Mouse (Mus musculus) intestine, embryonic 16.5 days (tissue): ENCODE results near the gene Sp100. TPM values are rescaled to one million over a fixed set of nuclear protein-coding genes. Genes with fewer than 3 reads are reported as not detected.

Experiments used
- ATAC-seq: fragments of 200-750 bp; cut with Nextera tagmentation; 2 replicates; pipeline ENCODE4 v1.8.0; 2017; ENCODE audit warnings: moderate TSS enrichment, moderate library complexity
- H3K27ac ChIP-seq: fragments of 300-500 bp; sonication (generic); 2 replicates; pipeline ENCODE4 v1.5.1; 2014; ENCODE audit warnings: mild to moderate bottlenecking, low read length
- H3K27me3 ChIP-seq: fragments of 300-500 bp; sonication (generic); replicated peaks from 2 replicates; pipeline ENCODE4 v1.6.1; 2014; ENCODE audit warnings: low read length, control low read depth, mixed read lengths; ENCODE audit not compliant: control insufficient read depth, insufficient read depth
- H3K36me3 ChIP-seq: fragments of 300-500 bp; sonication (generic); 2 replicates; pipeline ENCODE4 v1.6.1; 2014; ENCODE audit warnings: low read length, control low read depth; ENCODE audit not compliant: control insufficient read depth, insufficient read depth
- H3K4me1 ChIP-seq: fragments of 300-500 bp; sonication (generic); 2 replicates; pipeline ENCODE4 v1.6.1; 2014; ENCODE audit warnings: low read length, control low read depth, mixed read lengths; ENCODE audit not compliant: control insufficient read depth, insufficient read depth
- H3K4me2 ChIP-seq: fragments of 300-500 bp; sonication (generic); 2 replicates; pipeline ENCODE4 v1.6.1; 2014; ENCODE audit warnings: low read depth, low read length, control low read depth
- H3K4me3 ChIP-seq: fragments of 300-500 bp; sonication (generic); 2 replicates; pipeline ENCODE4 v1.5.1; 2014; ENCODE audit warnings: mild to moderate bottlenecking, low read length
- H3K9ac ChIP-seq: fragments of 300-500 bp; sonication (generic); 2 replicates; pipeline ENCODE4 v1.6.1; 2014; ENCODE audit warnings: low read depth, low read length
- H3K9me3 ChIP-seq: fragments of 300-500 bp; sonication (generic); 2 replicates; pipeline ENCODE4 v1.6.1; 2016; ENCODE audit warnings: low read length, control low read depth; ENCODE audit not compliant: control insufficient read depth
- WGBS: fragments of 180-500 bp; shearing (Covaris S2); extraction: QIAGEN DNeasy Blood & Tissue Kit; methylation state at CpG from one replicate; pipeline ENCODE4 v1.1.7; 2014; 5-methylcytosine and 5-hydroxymethylcytosine counted together
- polyA plus RNA-seq: library from polyadenylated mRNA; unstranded; fragments of >200 nt; fragmentation: Nextera tagmentation; extraction: Ambion mirVana; gene quantifications from 2 replicates; pipeline ENCODE4 v1.2.1, GENCODE M21; 2015

Gene Sp100
- polyA plus RNA-seq, 1 experiment from 2014 or later = 3.7 TPM

GRCm38 (mm10) chr1:85716447-85717027 lies 66.7 kb downstream of the Sp100 start:
- Histone ChIP-seq H3K4me3 (no peak overlapping the region), H3K4me1 (no peaks in the 10 kb centered on the region), H3K4me2 (no peak overlapping the region), H3K9me3 (no peaks in the 10 kb centered on the region), H3K36me3 (no peaks in the 10 kb centered on the region), H3K27me3 (no peaks in the 10 kb centered on the region), H3K27ac (no peak overlapping the region), H3K9ac (no peak overlapping the region)
- WGBS = 78% methylated on average over 7 of the region's 7 CpGs
- ATAC-seq = no peak

DNA sequence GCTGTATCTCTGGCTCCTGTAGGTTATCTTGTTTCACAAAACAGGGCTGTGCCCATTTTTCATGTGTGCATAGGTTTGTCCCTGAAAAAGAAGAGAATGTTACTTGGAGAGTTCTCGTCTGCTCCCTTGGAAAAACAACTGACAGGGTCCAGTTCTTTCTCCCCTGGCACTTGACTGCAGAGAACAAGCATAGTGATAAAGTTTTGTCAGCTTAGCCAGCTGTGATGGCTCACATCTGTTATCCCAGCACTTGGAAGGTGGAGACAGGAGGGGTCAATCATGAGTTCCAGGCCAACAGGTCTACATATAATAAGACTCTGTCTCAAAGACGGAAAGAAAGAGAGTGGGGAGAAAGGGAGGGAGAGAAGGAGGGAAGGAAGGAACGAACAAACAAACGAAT lies 69.3 kb downstream of the Sp100 start:
- H3K36me3 ChIP-seq = no peaks in the 10 kb centered on the region
- no peaks in the 10 kb centered on the region for H3K27me3 ChIP-seq
- H3K4me1 ChIP-seq = no peaks in the 10 kb centered on the region
- 70% methylated on average over 4 of the region's 4 CpGs for WGBS
- no peak for ATAC-seq
- no peak overlapping the region for H3K4me3 ChIP-seq
- no peak overlapping the region for H3K9ac ChIP-seq
- no peaks in the 10 kb centered on the region for H3K9me3 ChIP-seq
- no peak overlapping the region for H3K4me2 ChIP-seq
- no peak overlapping the region for H3K27ac ChIP-seq

DNA sequence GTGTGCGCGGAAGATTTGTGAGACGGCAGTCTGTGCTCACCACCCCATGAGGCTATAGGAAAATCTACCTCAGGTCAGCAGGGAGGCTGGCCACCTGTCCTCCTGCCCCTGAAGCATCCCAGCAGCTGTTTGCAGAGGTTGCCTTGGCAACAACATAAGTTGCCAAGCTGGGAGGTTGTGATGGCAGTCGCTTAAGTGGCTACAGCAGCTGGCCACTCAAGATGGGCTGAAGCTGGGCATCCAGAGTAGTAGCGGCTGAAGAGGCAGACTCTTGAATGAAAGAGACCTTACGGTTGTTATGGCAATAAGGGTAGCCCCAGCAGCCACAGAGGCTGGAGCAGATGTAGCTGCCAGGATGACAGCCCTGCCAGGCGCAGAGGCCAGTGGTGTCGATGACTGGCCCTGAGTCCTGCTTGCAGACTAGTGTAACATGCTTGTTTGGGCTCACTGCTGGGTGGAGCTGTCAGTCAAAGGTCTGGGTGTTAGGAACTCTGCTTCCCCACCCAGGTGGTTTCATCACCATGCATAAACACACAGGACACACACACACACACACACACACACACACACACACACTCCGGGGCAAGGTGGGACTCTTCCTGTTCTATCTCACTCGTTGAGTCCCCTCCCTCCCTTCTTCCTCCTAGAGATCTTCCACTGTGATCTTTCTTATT lies 70.6 kb downstream of the Sp100 start:
- WGBS = 73% methylated on average over 10 of the region's 10 CpGs
- no peak for ATAC-seq
- H3K9me3 ChIP-seq = no peaks in the 10 kb centered on the region
- H3K36me3 ChIP-seq = no peaks in the 10 kb centered on the region
- H3K4me3 ChIP-seq = no peak overlapping the region
- H3K9ac ChIP-seq = no peak overlapping the region
- no peak overlapping the region for H3K4me2 ChIP-seq
- no peak overlapping the region for H3K27ac ChIP-seq
- no peaks in the 10 kb centered on the region for H3K4me1 ChIP-seq
- no peaks in the 10 kb centered on the region for H3K27me3 ChIP-seq

- Histone ChIP-seq H3K4me3 (no peak overlapping the region), H3K9ac (no peak overlapping the region), H3K27ac (no peak overlapping the region), H3K9me3 (no peaks in the 10 kb centered on the region), H3K36me3 (no peaks in the 10 kb centered on the region), H3K4me1 (no peaks in the 10 kb centered on the region), H3K27me3 (no peaks in the 10 kb centered on the region), H3K4me2 (no peak overlapping the region)
- WGBS = 81% methylated on average over 6 of the region's 6 CpGs
- ATAC-seq = no peak
Observed at GRCm38 (mm10) chr1:85730471-85730870, 80.7 kb downstream of the Sp100 start.

GRCm38 (mm10) chr1:85732581-85732980 lies 82.8 kb downstream of the Sp100 start:
- H3K4me1 ChIP-seq = no peaks in the 10 kb centered on the region
- H3K9me3 ChIP-seq = no peaks in the 10 kb centered on the region
- H3K9ac ChIP-seq = no peak overlapping the region
- no peak for ATAC-seq
- H3K27me3 ChIP-seq = no peaks in the 10 kb centered on the region
- no peak overlapping the region for H3K27ac ChIP-seq
- H3K4me3 ChIP-seq = no peak overlapping the region
- no peak overlapping the region for H3K4me2 ChIP-seq
- H3K36me3 ChIP-seq = no peaks in the 10 kb centered on the region
- 80% methylated on average over 3 of the region's 3 CpGs for WGBS

DNA sequence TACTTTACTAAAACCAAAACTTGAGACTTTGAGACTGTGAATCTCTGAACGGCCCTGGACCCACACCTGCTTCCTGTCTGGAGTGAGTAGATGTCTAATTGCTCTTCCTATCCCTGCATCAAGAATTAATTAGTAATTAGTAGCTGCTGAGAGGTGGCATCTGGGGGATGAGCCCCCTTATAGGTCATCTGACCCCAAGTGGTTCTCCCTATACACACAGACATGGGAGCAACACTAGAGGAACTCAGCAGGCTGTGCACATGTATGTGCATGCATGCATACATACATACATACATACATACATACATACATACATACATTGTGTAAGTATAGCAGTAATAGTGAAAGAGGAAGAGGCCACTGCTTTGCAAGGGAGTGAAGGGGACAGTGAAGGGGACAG lies 84.7 kb downstream of the Sp100 start:
- 65% methylated on average over 1 of the region's 1 CpGs for WGBS
- H3K4me1 ChIP-seq = no peaks in the 10 kb centered on the region
- no peak overlapping the region for H3K4me2 ChIP-seq
- H3K36me3 ChIP-seq = no peaks in the 10 kb centered on the region
- H3K9me3 ChIP-seq = peaks cover 4% of the 10 kb centered on the region; the same call in 1 of the 2 replicates
- H3K9ac ChIP-seq = no peak overlapping the region
- no peak overlapping the region for H3K4me3 ChIP-seq
- H3K27ac ChIP-seq = no peak overlapping the region
- H3K27me3 ChIP-seq = no peaks in the 10 kb centered on the region
- ATAC-seq = no peak

- H3K27me3 ChIP-seq = no peaks in the 10 kb centered on the region
- H3K36me3 ChIP-seq = no peaks in the 10 kb centered on the region
- no peak overlapping the region for H3K4me3 ChIP-seq
- H3K4me1 ChIP-seq = no peaks in the 10 kb centered on the region
- 70% methylated on average over 13 of the region's 13 CpGs for WGBS
- H3K9me3 ChIP-seq = peaks cover 4% of the 10 kb centered on the region; the same call in 1 of the 2 replicates
- ATAC-seq = peak; percentile 59; the same call in 1 of the 2 replicates
- no peak overlapping the region for H3K27ac ChIP-seq
- H3K4me2 ChIP-seq = no peak overlapping the region
- H3K9ac ChIP-seq = no peak overlapping the region
Observed at GRCm38 (mm10) chr1:85735463-85736123, 85.8 kb downstream of the Sp100 start.

GRCm38 (mm10) chr1:85736355-85737184 lies 86.8 kb downstream of the Sp100 start:
- peak overlapping the region; percentile 50 for H3K4me2 ChIP-seq
- WGBS = 30% methylated on average over 18 of the region's 18 CpGs
- no peaks in the 10 kb centered on the region for H3K36me3 ChIP-seq
- peaks cover 4% of the 10 kb centered on the region; the same call in 1 of the 2 replicates for H3K9me3 ChIP-seq
- H3K4me1 ChIP-seq = no peaks in the 10 kb centered on the region
- H3K9ac ChIP-seq = peak overlapping the region; percentile 52; the same call in 1 of the 2 replicates
- peak; percentile 80 for ATAC-seq
- no peak overlapping the region for H3K27ac ChIP-seq
- H3K27me3 ChIP-seq = no peaks in the 10 kb centered on the region
- H3K4me3 ChIP-seq = peak overlapping the region; percentile 34

DNA sequence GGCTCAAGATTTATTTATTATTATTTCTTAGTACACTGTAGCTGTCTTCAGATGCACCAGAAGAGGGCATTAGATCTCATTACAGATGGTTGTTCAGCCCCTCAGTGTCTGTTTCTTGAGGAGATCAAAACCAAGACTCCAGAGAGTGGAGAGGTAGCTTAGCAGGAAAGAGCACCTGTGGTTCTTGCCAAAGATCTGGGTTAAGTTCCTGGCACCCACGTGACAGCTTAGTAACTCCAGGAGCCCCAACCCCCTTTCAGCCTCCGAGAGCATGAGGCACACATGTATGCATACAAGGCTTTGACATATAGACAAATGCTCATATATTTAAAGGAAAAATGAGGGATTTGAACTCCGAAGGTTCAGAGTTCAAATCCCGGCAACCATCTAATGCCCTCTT lies 89.2 kb downstream of the Sp100 start:
- WGBS = 98% methylated on average over 4 of the region's 4 CpGs
- ATAC-seq = no peak
- no peaks in the 10 kb centered on the region for H3K27me3 ChIP-seq

More for the DNA sequence above, 89.2 kb downstream of the Sp100 start:
- peaks cover 4% of the 10 kb centered on the region; the same call in 1 of the 2 replicates for H3K9me3 ChIP-seq
- no peak overlapping the region for H3K4me3 ChIP-seq
- H3K9ac ChIP-seq = no peak overlapping the region
- no peak overlapping the region for H3K4me2 ChIP-seq
- H3K36me3 ChIP-seq = no peaks in the 10 kb centered on the region
- no peaks in the 10 kb centered on the region for H3K4me1 ChIP-seq
- H3K27ac ChIP-seq = no peak overlapping the region
